Mouse (Mus musculus) hindbrain, embryonic 11.5 days (tissue): ENCODE measurements around the gene Parg. TPM values are rescaled to one million over a fixed set of nuclear protein-coding genes. Genes with fewer than 3 reads are reported as not detected.

ENCODE experiments used
- ATAC-seq: fragments of 200-750 bp; cut with Nextera tagmentation; 2 replicates; pipeline ENCODE4 v1.8.0; 2017; ENCODE audit warnings: mild to moderate bottlenecking, moderate TSS enrichment, moderate library complexity; ENCODE audit not compliant: low FRiP score
- DNase-seq: peaks from one replicate; pipeline ENCODE4 v3.0.0-alpha.2; 2015; ENCODE audit warnings: low spot score
- H3K27ac ChIP-seq: fragments of 300-500 bp; sonication (generic); 2 replicates; pipeline ENCODE4 v1.5.1; 2014; ENCODE audit warnings: mild to moderate bottlenecking, low read depth, low read length
- H3K27me3 ChIP-seq: fragments of 300-500 bp; sonication (generic); 2 replicates; pipeline ENCODE4 v1.6.1; 2014; ENCODE audit warnings: mild to moderate bottlenecking, low read length, moderate library complexity, mixed read lengths; ENCODE audit not compliant: control insufficient read depth, insufficient read depth
- H3K36me3 ChIP-seq: fragments of 300-500 bp; sonication (generic); 2 replicates; pipeline ENCODE4 v1.6.1; 2014; ENCODE audit warnings: mild to moderate bottlenecking, low read length, moderate library complexity, mixed read lengths; ENCODE audit not compliant: control insufficient read depth, insufficient read depth
- H3K4me1 ChIP-seq: fragments of 300-500 bp; sonication (generic); replicated peaks from 2 replicates; pipeline ENCODE4 v1.6.1; 2014; ENCODE audit warnings: low read length, mixed read lengths; ENCODE audit not compliant: control insufficient read depth, insufficient read depth
- H3K4me2 ChIP-seq: fragments of 300-500 bp; sonication (generic); replicated peaks from 2 replicates; pipeline ENCODE4 v1.6.1; 2014; ENCODE audit warnings: mild to moderate bottlenecking, low read depth, low read length
- H3K4me3 ChIP-seq: fragments of 300-500 bp; sonication (generic); 2 replicates; pipeline ENCODE4 v1.5.1; 2014; ENCODE audit warnings: low read depth, low read length
- H3K9ac ChIP-seq: fragments of 300-500 bp; sonication (generic); 2 replicates; pipeline ENCODE4 v1.6.1; 2014; ENCODE audit warnings: low read depth, low read length
- H3K9me3 ChIP-seq: fragments of 300-500 bp; sonication (generic); 2 replicates; pipeline ENCODE4 v1.6.1; 2016; ENCODE audit warnings: low read length; ENCODE audit not compliant: control insufficient read depth
- WGBS: fragments of 180-500 bp; shearing (Covaris S2); extraction: QIAGEN DNeasy Blood & Tissue Kit; methylation state at CpG from one replicate; pipeline ENCODE4 v1.1.7; 2014; 5-methylcytosine and 5-hydroxymethylcytosine counted together
- polyA plus RNA-seq: library from polyadenylated mRNA; unstranded; fragments of >200 nt; fragmentation: Nextera tagmentation; extraction: Ambion mirVana; gene quantifications from 2 replicates; pipeline ENCODE4 v1.2.1, GENCODE M21; 2014

The Parg gene
- 62.0 and 69.8 TPM in 2 replicates for polyA plus RNA-seq

- peak; percentile 95 for ATAC-seq
- Histone ChIP-seq H3K9ac (peak within 1 kb of the TSS; percentile 94), H3K4me1 (peaks cover 3% of the 10 kb centered on the region; the same call in 1 of the 2 replicates), H3K27ac (peak within 1 kb of the TSS; percentile 67; the same call in 1 of the 2 replicates), H3K9me3 (no peaks in the 10 kb centered on the region), H3K36me3 (peaks cover 4% of the 10 kb centered on the region; the same call in 1 of the 2 replicates), H3K27me3 (no peaks in the 10 kb centered on the region), H3K4me3 (peak within 1 kb of the TSS; percentile 100), H3K4me2 (peak within 1 kb of the TSS; percentile 91)
- WGBS: under 1% methylated on average over 61 of the region's 77 CpGs
- DNase-seq: peak; percentile 90
Measured at GRCm38 (mm10) chr14:32201791-32202451, at the start of gene Parg, which contains the start of gene Timm23. TSS of gene Parg (plus strand) at chr14:32201949. TSS of gene Timm23 (minus strand) at chr14:32201898.

GRCm38 (mm10) chr14:32152243-32152965 is 49.3 kb upstream of the Parg start:
- Histone ChIP-seq H3K27ac (no peak overlapping the region), H3K27me3 (no peaks in the 10 kb centered on the region), H3K9me3 (no peaks in the 10 kb centered on the region), H3K9ac (no peak overlapping the region), H3K36me3 (no peaks in the 10 kb centered on the region), H3K4me2 (no peak overlapping the region), H3K4me3 (no peak overlapping the region), H3K4me1 (no peaks in the 10 kb centered on the region)
- WGBS: 91% methylated on average over 18 of the region's 18 CpGs
- DNase-seq (no peak), ATAC-seq (no peak)

- DNase-seq (no peak), ATAC-seq (no peak)
- Histone ChIP-seq H3K27me3 (no peaks in the 10 kb centered on the region), H3K9me3 (no peaks in the 10 kb centered on the region), H3K36me3 (no peaks in the 10 kb centered on the region), H3K4me2 (no peak overlapping the region), H3K27ac (no peak overlapping the region), H3K4me1 (no peaks in the 10 kb centered on the region), H3K4me3 (no peak overlapping the region), H3K9ac (no peak overlapping the region)
- 90% methylated on average over 2 of the region's 2 CpGs for WGBS
Measured at GRCm38 (mm10) chr14:32153156-32153555, 48.6 kb upstream of the Parg start.

- Histone ChIP-seq H3K27ac (no peak overlapping the region), H3K36me3 (no peaks in the 10 kb centered on the region), H3K4me3 (no peak overlapping the region), H3K4me1 (no peaks in the 10 kb centered on the region), H3K9me3 (no peaks in the 10 kb centered on the region), H3K27me3 (no peaks in the 10 kb centered on the region), H3K4me2 (no peak overlapping the region), H3K9ac (no peak overlapping the region)
- WGBS: 92% methylated on average over 6 of the region's 6 CpGs
- no peak for ATAC-seq
- no peak for DNase-seq
Measured at GRCm38 (mm10) chr14:32154758-32155157, 47.0 kb upstream of the Parg start.

- peak overlapping the region; percentile 83 for H3K9ac ChIP-seq
- peak overlapping the region; percentile 85 for H3K4me3 ChIP-seq
- H3K27me3 ChIP-seq: no peaks in the 10 kb centered on the region
- 32% methylated on average over 4 of the region's 4 CpGs for WGBS
- H3K9me3 ChIP-seq: no peaks in the 10 kb centered on the region
- peak; percentile 25 for DNase-seq
- peak overlapping the region; percentile 84 for H3K4me2 ChIP-seq
- H3K27ac ChIP-seq: no peak overlapping the region
- H3K4me1 ChIP-seq: peaks cover 4% of the 10 kb centered on the region; the same call in 1 of the 2 replicates
- peak; percentile 63 for ATAC-seq
- H3K36me3 ChIP-seq: no peaks in the 10 kb centered on the region
Measured at GRCm38 (mm10) chr14:32159150-32159670, 42.5 kb upstream of the Parg start.

- H3K27ac ChIP-seq: peak within 1 kb of the TSS; percentile 75
- H3K36me3 ChIP-seq: no peaks in the 10 kb centered on the region
- peak; percentile 100 for DNase-seq
- peak within 1 kb of the TSS; percentile 83 for H3K9ac ChIP-seq
- H3K4me1 ChIP-seq: peaks cover 4% of the 10 kb centered on the region; the same call in 1 of the 2 replicates
- H3K9me3 ChIP-seq: no peaks in the 10 kb centered on the region
- H3K4me3 ChIP-seq: peak within 1 kb of the TSS; percentile 85
- ATAC-seq: peak; percentile 97
- H3K4me2 ChIP-seq: peak within 1 kb of the TSS; percentile 84
- under 1% methylated on average over 40 of the region's 40 CpGs for WGBS
- H3K27me3 ChIP-seq: no peaks in the 10 kb centered on the region
Measured at GRCm38 (mm10) chr14:32159690-32160246, 42.0 kb upstream of the Parg start, which contains the start of gene Ncoa4. TSS of gene Ncoa4 (plus strand) at chr14:32159865.

- H3K27me3 ChIP-seq: no peaks in the 10 kb centered on the region
- peak overlapping the region; percentile 83 for H3K9ac ChIP-seq
- no peaks in the 10 kb centered on the region for H3K36me3 ChIP-seq
- ATAC-seq: no peak
- peak overlapping the region; percentile 85 for H3K4me3 ChIP-seq
- DNase-seq: no peak
- H3K27ac ChIP-seq: peak overlapping the region; percentile 75
- peaks cover 8% of the 10 kb centered on the region; the same call in 1 of the 2 replicates for H3K4me1 ChIP-seq
- H3K4me2 ChIP-seq: peak overlapping the region; percentile 84
- H3K9me3 ChIP-seq: no peaks in the 10 kb centered on the region
- 47% methylated on average over 7 of the region's 7 CpGs for WGBS
Measured at GRCm38 (mm10) chr14:32160563-32160962, 41.2 kb upstream of the Parg start.

- Histone ChIP-seq H3K4me1 (peaks cover 8% of the 10 kb centered on the region; the same call in 1 of the 2 replicates), H3K27me3 (no peaks in the 10 kb centered on the region), H3K27ac (no peak overlapping the region), H3K9ac (no peak overlapping the region), H3K4me2 (no peak overlapping the region; the same call in 1 of the 2 replicates), H3K36me3 (no peaks in the 10 kb centered on the region), H3K4me3 (no peak overlapping the region), H3K9me3 (no peaks in the 10 kb centered on the region)
- WGBS: 92% methylated on average over 12 of the region's 12 CpGs
- DNase-seq (no peak), ATAC-seq (no peak)
Measured at GRCm38 (mm10) chr14:32161090-32161885, 40.5 kb upstream of the Parg start.
